Mouse (Mus musculus) ES-Bruce4 (cell line): Measurements from ENCODE around the gene Kansl1l.

Experiments
- CTCF ChIP-seq: IDR thresholded peaks from one replicate; pipeline ENCODE4 v1.8.1; 2011; ENCODE audit warnings: low read depth, low read length
- POLR2A ChIP-seq: IDR thresholded peaks from one replicate; pipeline ENCODE4 v1.8.1; 2011; ENCODE audit warnings: low read length; ENCODE audit not compliant: insufficient read depth

GRCm38 (mm10) chr1:66792838-66793466, 24.4 kb downstream of the Kansl1l start:
- no peak for TF ChIP-seq CTCF
- TF ChIP-seq POLR2A = no peak
